Mouse (Mus musculus): ENCODE data around the gene Copa.

- TF ChIP-seq POLR2A (IDR thresholded peaks at IDR 0.05; ENCODE audit: control insufficient read depth, low read depth, low read length) = no peak
- TF ChIP-seq CTCF (IDR thresholded peaks at IDR 0.05; ENCODE audit: control insufficient read depth, insufficient read depth, insufficient replicate concordance, low read depth, low read length) = no peak
Observed at GRCm38 (mm10) chr1:172060659-172061058, 21.7 kb upstream of the Copa start.

Measured in testis, adult 2 months (tissue).